Mouse (Mus musculus) liver, embryonic 14.5 days (tissue): ENCODE measurements around the gene Dmtf1. TPM values are rescaled to one million over a fixed set of nuclear protein-coding genes. Genes with fewer than 3 reads are reported as not detected.
A peak's percentile ranks its signal among the peaks of the same experiment; 100 is the strongest.

Experiments used
- ATAC-seq: fragments of 200-750 bp; cut with Nextera tagmentation; 2 replicates; pipeline ENCODE4 v1.8.0; 2017; ENCODE audit warnings: moderate number of reproducible peaks, mild to moderate bottlenecking, moderate library complexity; ENCODE audit not compliant: insufficient read depth
- DNase-seq, 3 experiments: peaks; one replicate each; pipeline ENCODE4 v3.0.0-alpha.2; 2012 to 2013; ENCODE audit warnings: low read depth in 3 of 3, low spot score in 3 of 3
- H3K27ac ChIP-seq: fragments of 300-500 bp; sonication (generic); 2 replicates; pipeline ENCODE4 v1.5.1; 2014; ENCODE audit warnings: moderate library complexity, mild to moderate bottlenecking, control low read depth, inconsistent platforms
- H3K27me3 ChIP-seq: fragments of 300-500 bp; sonication (generic); 2 replicates; pipeline ENCODE4 v1.6.1; 2014; ENCODE audit warnings: mild to moderate bottlenecking, low read length, moderate library complexity; ENCODE audit not compliant: control insufficient read depth, insufficient read depth
- H3K36me3 ChIP-seq: fragments of 300-500 bp; sonication (generic); replicated peaks from 2 replicates; pipeline ENCODE4 v1.6.1; 2014; ENCODE audit warnings: low read depth; ENCODE audit not compliant: control insufficient read depth, insufficient read depth
- H3K4me1 ChIP-seq, 2 experiments: fragments of 200-500 bp in 1 of 2; fragments of 300-500 bp in 1 of 2; sonication (generic) in 1 of 2; replicated peaks; 2 replicates each; pipeline ENCODE4 v1.6.1; 2012 to 2014; ENCODE audit warnings: antibody characterized with exemption in 1 of 2, inconsistent platforms in 1 of 2, low read length in 1 of 2; ENCODE audit not compliant: control insufficient read depth in 2 of 2, insufficient read depth in 2 of 2
- H3K4me2 ChIP-seq: fragments of 300-500 bp; sonication (generic); 2 replicates; pipeline ENCODE4 v1.6.1; 2014; ENCODE audit warnings: low read depth, mild to moderate bottlenecking, control low read depth, moderate library complexity
- H3K4me3 ChIP-seq, 2 experiments: fragments of 200-500 bp in 1 of 2; fragments of 300-500 bp in 1 of 2; sonication (generic) in 1 of 2; 2 replicates each; pipeline ENCODE4 v1.5.1; 2012 to 2014; ENCODE audit warnings: low read depth in 2 of 2, low read length in 2 of 2, mild to moderate bottlenecking in 2 of 2, control low read depth in 1 of 2, inconsistent platforms in 1 of 2, moderate library complexity in 1 of 2; ENCODE audit not compliant: insufficient read depth in 1 of 2
- H3K9ac ChIP-seq: fragments of 300-500 bp; sonication (generic); replicated peaks from 2 replicates; pipeline ENCODE4 v1.6.1; 2014; ENCODE audit warnings: mild to moderate bottlenecking, control low read depth, moderate library complexity
- H3K9me3 ChIP-seq: fragments of 300-500 bp; sonication (generic); 2 replicates; pipeline ENCODE4 v1.6.1; 2016; ENCODE audit warnings: low read length, mixed read lengths; ENCODE audit not compliant: control insufficient read depth
- CTCF ChIP-seq: IDR thresholded peaks from 2 replicates; pipeline ENCODE4 v1.5.1; 2016; ENCODE audit warnings: antibody characterized with exemption, low read depth, control low read depth
- EP300 ChIP-seq: IDR thresholded peaks from 2 replicates; pipeline ENCODE4 v1.6.1; 2016; ENCODE audit warnings: antibody characterized with exemption, low read depth
- WGBS: fragments of 180-500 bp; shearing (Covaris S2); extraction: QIAGEN DNeasy Blood & Tissue Kit; methylation state at CpG from one replicate; pipeline ENCODE4 v1.1.7; 2014; ENCODE audit not compliant: insufficient replicate concordance; 5-methylcytosine and 5-hydroxymethylcytosine counted together
- polyA plus RNA-seq, 2 experiments: library from polyadenylated mRNA; depleted of rRNA in 1 of 2; stranded (reverse) in 1 of 2; unstranded in 1 of 2; fragments of >200 nt; fragmentation: Nextera tagmentation in 1 of 2; extraction: Ambion mirVana in 1 of 2; gene quantifications; 2 replicates each; pipeline versions ENCODE4 v1.2.1 to v1.2.3; 2012 to 2014

The Dmtf1 gene
- polyA plus RNA-seq, 2 experiments: 9.5 to 10.8 TPM

- TF ChIP-seq CTCF: no peak
- no peak for TF ChIP-seq EP300
- ATAC-seq: no peak
- Histone ChIP-seq H3K36me3 (no peaks in the 10 kb centered on the region; the same call in 1 of the 2 replicates), H3K4me3 (no peak overlapping the region), H3K27me3 (no peaks in the 10 kb centered on the region), H3K4me2 (no peak overlapping the region), H3K9me3 (no peaks in the 10 kb centered on the region), H3K9ac (no peak overlapping the region), H3K27ac (no peak overlapping the region), H3K4me1 (no peaks in the 10 kb centered on the region)
- DNase-seq: no peak
- WGBS: 75% methylated on average over 8 of the region's 8 CpGs
These were observed 12.2 kb downstream of the Dmtf1 start for GRCm38 (mm10) chr5:9149273-9149850.

DNA sequence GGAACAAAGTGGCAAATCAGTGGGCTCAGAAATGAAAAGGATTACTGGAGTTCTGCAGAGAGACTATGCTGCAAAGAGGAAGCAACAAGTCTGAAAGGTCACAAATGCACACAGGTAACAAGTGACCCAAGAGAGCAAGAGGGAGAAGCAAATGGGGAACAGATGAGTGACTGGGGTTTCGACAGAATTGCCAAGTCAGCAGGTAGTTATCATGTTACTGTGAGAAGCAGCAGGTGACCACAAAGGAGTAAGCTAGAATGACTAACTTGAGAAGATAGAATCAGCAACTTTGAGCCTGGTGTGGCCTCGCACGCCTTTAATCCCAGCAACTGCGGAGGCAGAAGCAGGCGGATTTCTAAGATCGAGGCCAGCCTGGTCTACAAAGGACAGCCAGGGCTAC lies 19.2 kb downstream of the Dmtf1 start:
- ATAC-seq: no peak

GRCm38 (mm10) chr5:9140724-9141123 lies 20.9 kb downstream of the Dmtf1 start:
- no peak for DNase-seq
- H3K4me3 ChIP-seq: no peak overlapping the region
- no peak overlapping the region for H3K27ac ChIP-seq
- ATAC-seq: peak; percentile 41; the same call in 1 of the 2 replicates
- H3K9me3 ChIP-seq: no peaks in the 10 kb centered on the region
- WGBS: 39% methylated on average over 8 of the region's 8 CpGs
- H3K4me1 ChIP-seq: no peaks in the 10 kb centered on the region
- TF ChIP-seq EP300: no peak
- TF ChIP-seq CTCF: no peak
- H3K36me3 ChIP-seq: no peaks in the 10 kb centered on the region
- no peak overlapping the region for H3K4me2 ChIP-seq
- no peaks in the 10 kb centered on the region for H3K27me3 ChIP-seq
- no peak overlapping the region for H3K9ac ChIP-seq

More for the DNA sequence above, 19.2 kb downstream of the Dmtf1 start:
- H3K9ac ChIP-seq: no peak overlapping the region
- H3K27ac ChIP-seq: no peak overlapping the region
- no peaks in the 10 kb centered on the region; the same call in 1 of the 2 replicates for H3K36me3 ChIP-seq
- TF ChIP-seq CTCF (no peak), EP300 (no peak)
- no peak overlapping the region for H3K4me3 ChIP-seq
- H3K4me1 ChIP-seq: no peaks in the 10 kb centered on the region
- no peak for DNase-seq
- H3K9me3 ChIP-seq: no peaks in the 10 kb centered on the region
- no peaks in the 10 kb centered on the region for H3K27me3 ChIP-seq
- 69% methylated on average over 6 of the region's 6 CpGs for WGBS
- no peak overlapping the region for H3K4me2 ChIP-seq

DNA sequence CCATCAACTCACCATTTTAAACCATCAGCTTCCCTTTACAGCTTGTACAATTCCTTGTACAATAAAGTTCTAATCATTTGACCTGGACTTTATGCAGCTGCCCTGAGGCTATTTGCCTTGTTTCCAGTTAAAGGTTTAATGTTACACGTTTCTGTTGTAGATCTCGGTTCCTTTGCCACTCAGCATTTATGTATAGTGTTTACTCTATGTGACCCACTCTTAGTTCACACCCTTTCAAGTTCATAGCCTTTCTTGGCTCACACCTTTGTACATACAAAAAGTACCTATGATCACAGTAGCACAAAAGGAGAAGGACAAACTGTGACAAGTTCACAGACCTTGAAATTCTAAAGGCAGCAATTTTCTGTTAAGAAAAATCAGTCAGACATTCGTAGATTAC lies 26.0 kb downstream of the Dmtf1 start:
- no peak for ATAC-seq
- Histone ChIP-seq H3K4me1 (no peaks in the 10 kb centered on the region), H3K4me3 (no peak overlapping the region), H3K9me3 (no peaks in the 10 kb centered on the region), H3K27ac (no peak overlapping the region), H3K27me3 (no peaks in the 10 kb centered on the region), H3K9ac (no peak overlapping the region), H3K4me2 (no peak overlapping the region), H3K36me3 (peaks cover 11% of the 10 kb centered on the region)
- WGBS: 74% methylated on average over 3 of the region's 3 CpGs
- no peak for DNase-seq
- no peak for TF ChIP-seq CTCF

DNA sequence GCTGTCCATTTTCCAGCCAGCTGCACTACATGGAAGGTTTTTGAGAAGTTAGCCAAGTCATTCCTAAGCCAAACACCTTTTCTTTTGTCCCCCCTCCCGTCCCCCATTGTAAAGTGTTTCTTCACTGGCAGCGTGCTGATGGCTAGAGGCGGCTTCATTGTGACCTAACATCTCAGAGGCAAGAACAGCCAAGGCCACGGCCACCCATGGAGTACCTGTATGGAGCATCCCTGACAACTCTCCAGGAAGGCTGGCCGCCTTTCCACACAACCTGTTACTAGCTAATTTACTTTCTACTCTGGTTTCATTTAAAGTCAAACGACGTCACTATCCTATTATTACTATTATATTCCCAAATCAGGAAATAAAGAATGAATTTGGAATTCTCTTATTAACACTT lies 29.8 kb downstream of the Dmtf1 start:
- H3K9me3 ChIP-seq: no peaks in the 10 kb centered on the region
- ATAC-seq (no peak), DNase-seq (no peak)
- H3K36me3 ChIP-seq: peaks cover 38% of the 10 kb centered on the region
- TF ChIP-seq EP300 (no peak), CTCF (no peak)
- H3K9ac ChIP-seq: no peak overlapping the region
- H3K4me3 ChIP-seq: no peak overlapping the region
- no peak overlapping the region for H3K4me2 ChIP-seq
- no peaks in the 10 kb centered on the region for H3K27me3 ChIP-seq
- no peaks in the 10 kb centered on the region for H3K4me1 ChIP-seq
- WGBS: 86% methylated on average over 7 of the region's 7 CpGs
- no peak overlapping the region for H3K27ac ChIP-seq
